Mouse (Mus musculus): ENCODE measurements around the gene E2f2.

Gene E2f2

GRCm38 (mm10) chr4:136242728-136243127 lies 70.5 kb downstream of the E2f2 start:
- DNase-seq (ENCODE audit: low spot score): no peak

- DNase-seq (ENCODE audit: low spot score): no peak
These were observed 72.0 kb downstream of the E2f2 start for GRCm38 (mm10) chr4:136244208-136244607.

Data from ovary, postnatal 14 days (tissue).